Mouse (Mus musculus): ENCODE results near the gene Gm20388.
"Not testable (repeated sequence)": the region's sequence is repeated elsewhere in the genome, so short reads cannot be mapped to it uniquely, and the experiment has no call there.

Gm20388 gene

GRCm38 (mm10) chr8:123973495-123973894, 4062.9 kb downstream of the Gm20388 start:
- DNase-seq (ENCODE audit: low read depth, low spot score): no peak

- DNase-seq (ENCODE audit: low read depth, low spot score): no peak
Measured at GRCm38 (mm10) chr8:123977499-123977898, 4066.9 kb downstream of the Gm20388 start.

GRCm38 (mm10) chr8:123978166-123978838, 4067.7 kb downstream of the Gm20388 start:
- no peak for DNase-seq (ENCODE audit: low read depth, low spot score)

GRCm38 (mm10) chr8:123978926-123979325, 4068.3 kb downstream of the Gm20388 start:
- DNase-seq (ENCODE audit: low read depth, low spot score): no peak

- no peak for DNase-seq (ENCODE audit: low read depth, low spot score)
Measured at GRCm38 (mm10) chr8:123980239-123980638, 4069.6 kb downstream of the Gm20388 start.

- DNase-seq (ENCODE audit: low read depth, low spot score): no peak
Measured at GRCm38 (mm10) chr8:123981674-123982073, 4071.0 kb downstream of the Gm20388 start.

GRCm38 (mm10) chr8:123982291-123982793, 4071.7 kb downstream of the Gm20388 start:
- no peak for DNase-seq (ENCODE audit: low read depth, low spot score)

GRCm38 (mm10) chr8:123982826-123983400, 4072.3 kb downstream of the Gm20388 start, which contains the start of gene Abcb10:
Gene Abcb10, minus strand, starts transcription at chr8:123983122.
- peak; percentile 70 for DNase-seq (ENCODE audit: low read depth, low spot score)

GRCm38 (mm10) chr8:123988605-123989038, 4078.0 kb downstream of the Gm20388 start:
- no peak for DNase-seq (ENCODE audit: low read depth, low spot score)

- DNase-seq (ENCODE audit: low read depth, low spot score): no peak
Measured at GRCm38 (mm10) chr8:123989128-123989527, 4078.5 kb downstream of the Gm20388 start.

GRCm38 (mm10) chr8:123990277-123991049, 4079.8 kb downstream of the Gm20388 start:
- DNase-seq (ENCODE audit: low read depth, low spot score): no peak

- DNase-seq (ENCODE audit: low read depth, low spot score): no peak
Measured at GRCm38 (mm10) chr8:123992587-123992986, 4081.9 kb downstream of the Gm20388 start.

GRCm38 (mm10) chr8:123993597-123993996, 4083.0 kb downstream of the Gm20388 start:
- no peak for DNase-seq (ENCODE audit: low read depth, low spot score)

GRCm38 (mm10) chr8:123993997-123994396, 4083.4 kb downstream of the Gm20388 start:
- DNase-seq (ENCODE audit: low read depth, low spot score): no peak

- no peak for DNase-seq (ENCODE audit: low read depth, low spot score)
Measured at GRCm38 (mm10) chr8:123999568-123999967, 4088.9 kb downstream of the Gm20388 start.

- DNase-seq (ENCODE audit: low read depth, low spot score): no peak
Measured at GRCm38 (mm10) chr8:124002546-124003108, 4092.0 kb downstream of the Gm20388 start.

GRCm38 (mm10) chr8:124007829-124008228, 4097.2 kb downstream of the Gm20388 start:
- DNase-seq (ENCODE audit: low read depth, low spot score): no peak

GRCm38 (mm10) chr8:124011580-124011979, 4100.9 kb downstream of the Gm20388 start:
- no peak for DNase-seq (ENCODE audit: low read depth, low spot score)

- no peak for DNase-seq (ENCODE audit: low read depth, low spot score)
Measured at GRCm38 (mm10) chr8:124011989-124012586, 4101.4 kb downstream of the Gm20388 start.

- not testable (repeated sequence) for DNase-seq (ENCODE audit: low read depth, low spot score)
Measured at GRCm38 (mm10) chr8:124014299-124014698, 4103.7 kb downstream of the Gm20388 start.

GRCm38 (mm10) chr8:124014751-124015150, 4104.1 kb downstream of the Gm20388 start:
- DNase-seq (ENCODE audit: low read depth, low spot score): no peak

Measured in CD4-positive helper T cell, adult 2 months (primary cell).